Mouse (Mus musculus): ENCODE results near the gene Pex6. TPM values are rescaled to one million over a fixed set of nuclear protein-coding genes. Genes with fewer than 3 reads are reported as not detected.

Gene Pex6
- polyA plus RNA-seq, 2 experiments: 5.3 to 9.3 TPM

- Histone ChIP-seq H3K9ac (replicated peaks) (no peak overlapping the region), H3K36me3 (replicated peaks; ENCODE audit: control insufficient read depth, insufficient read depth, low read depth) (peaks cover 2% of the 10 kb centered on the region; the same call in 1 of the 2 replicates), H3K4me3 (ENCODE audit: insufficient read depth in 1 of 2, low read depth in 2 of 2, low read length in 2 of 2) (no peak overlapping the region)
Measured at GRCm38 (mm10) chr17:46725273-46725672, 14.0 kb downstream of the Pex6 start.

GRCm38 (mm10) chr17:46725731-46726645 is 14.7 kb downstream of the Pex6 start:
- Histone ChIP-seq H3K4me3 (ENCODE audit: insufficient read depth in 1 of 2, low read depth in 2 of 2, low read length in 2 of 2) (no peak overlapping the region), H3K9me3 (ENCODE audit: control insufficient read depth, low read length) (no peaks in the 10 kb centered on the region), H3K4me2 (ENCODE audit: low read depth) (no peak overlapping the region), H3K36me3 (replicated peaks; ENCODE audit: control insufficient read depth, insufficient read depth, low read depth) (peaks cover 2% of the 10 kb centered on the region; the same call in 1 of the 2 replicates), H3K27ac (no peak overlapping the region), H3K4me1 (replicated peaks; ENCODE audit: control insufficient read depth in 2 of 2, insufficient read depth in 2 of 2, low read length in 1 of 2) (no peaks in the 10 kb centered on the region), H3K27me3 (ENCODE audit: control insufficient read depth, insufficient read depth, low read length) (no peaks in the 10 kb centered on the region; the same call in 1 of the 2 replicates), H3K9ac (replicated peaks) (no peak overlapping the region)
- no peak for ATAC-seq (ENCODE audit: insufficient read depth)
- DNase-seq (ENCODE audit: low read depth in 3 of 3, low spot score in 3 of 3): no peak
- TF ChIP-seq EP300 (IDR thresholded peaks at IDR 0.05; ENCODE audit: low read depth): no peak
- no peak for TF ChIP-seq CTCF (IDR thresholded peaks at IDR 0.05; ENCODE audit: low read depth)
- WGBS (ENCODE audit: insufficient replicate concordance): 76% methylated on average over 26 of the region's 26 CpGs

More at GRCm38 (mm10) chr17:46725273-46725672, 14.0 kb downstream of the Pex6 start:
- TF ChIP-seq EP300 (IDR thresholded peaks at IDR 0.05; ENCODE audit: low read depth) (no peak), CTCF (IDR thresholded peaks at IDR 0.05; ENCODE audit: low read depth) (peak; percentile 76)
- Histone ChIP-seq H3K4me1 (replicated peaks; ENCODE audit: control insufficient read depth in 2 of 2, insufficient read depth in 2 of 2, low read length in 1 of 2) (no peaks in the 10 kb centered on the region), H3K27ac (no peak overlapping the region), H3K27me3 (ENCODE audit: control insufficient read depth, insufficient read depth, low read length) (no peaks in the 10 kb centered on the region; the same call in 1 of the 2 replicates), H3K4me2 (ENCODE audit: low read depth) (no peak overlapping the region), H3K9me3 (ENCODE audit: control insufficient read depth, low read length) (no peaks in the 10 kb centered on the region)
- WGBS (ENCODE audit: insufficient replicate concordance): 69% methylated on average over 9 of the region's 9 CpGs
- DNase-seq (ENCODE audit: low read depth in 3 of 3, low spot score in 3 of 3) (no peak), ATAC-seq (ENCODE audit: insufficient read depth) (no peak)

- no peak for ATAC-seq (ENCODE audit: insufficient read depth)
- Histone ChIP-seq H3K4me1 (replicated peaks; ENCODE audit: control insufficient read depth in 2 of 2, insufficient read depth in 2 of 2, low read length in 1 of 2) (no peaks in the 10 kb centered on the region), H3K27ac (no peak overlapping the region), H3K36me3 (replicated peaks; ENCODE audit: control insufficient read depth, insufficient read depth, low read depth) (peaks cover 2% of the 10 kb centered on the region; the same call in 1 of the 2 replicates), H3K4me2 (ENCODE audit: low read depth) (no peak overlapping the region), H3K9me3 (ENCODE audit: control insufficient read depth, low read length) (no peaks in the 10 kb centered on the region), H3K4me3 (ENCODE audit: insufficient read depth in 1 of 2, low read depth in 2 of 2, low read length in 2 of 2) (no peak overlapping the region), H3K27me3 (ENCODE audit: control insufficient read depth, insufficient read depth, low read length) (no peaks in the 10 kb centered on the region; the same call in 1 of the 2 replicates), H3K9ac (replicated peaks) (no peak overlapping the region)
- no peak for DNase-seq (ENCODE audit: low read depth in 3 of 3, low spot score in 3 of 3)
- TF ChIP-seq EP300 (IDR thresholded peaks at IDR 0.05; ENCODE audit: low read depth): no peak
- TF ChIP-seq CTCF (IDR thresholded peaks at IDR 0.05; ENCODE audit: low read depth): no peak
- 80% methylated on average over 11 of the region's 11 CpGs for WGBS (ENCODE audit: insufficient replicate concordance)
Measured at GRCm38 (mm10) chr17:46727271-46727670, 16.0 kb downstream of the Pex6 start.

- Histone ChIP-seq H3K4me3 (ENCODE audit: insufficient read depth in 1 of 2, low read depth in 2 of 2, low read length in 2 of 2) (no peak overlapping the region), H3K9ac (replicated peaks) (no peak overlapping the region), H3K27ac (no peak overlapping the region), H3K4me1 (replicated peaks; ENCODE audit: control insufficient read depth in 2 of 2, insufficient read depth in 2 of 2, low read length in 1 of 2) (no peaks in the 10 kb centered on the region), H3K27me3 (ENCODE audit: control insufficient read depth, insufficient read depth, low read length) (no peaks in the 10 kb centered on the region; the same call in 1 of the 2 replicates), H3K9me3 (ENCODE audit: control insufficient read depth, low read length) (no peaks in the 10 kb centered on the region), H3K4me2 (ENCODE audit: low read depth) (no peak overlapping the region), H3K36me3 (replicated peaks; ENCODE audit: control insufficient read depth, insufficient read depth, low read depth) (peaks cover 2% of the 10 kb centered on the region; the same call in 1 of the 2 replicates)
- WGBS (ENCODE audit: insufficient replicate concordance): 38% methylated on average over 6 of the region's 6 CpGs
- no peak for DNase-seq (ENCODE audit: low read depth in 3 of 3, low spot score in 3 of 3)
- no peak for ATAC-seq (ENCODE audit: insufficient read depth)
- TF ChIP-seq CTCF (IDR thresholded peaks at IDR 0.05; ENCODE audit: low read depth) (peak; percentile 62), EP300 (IDR thresholded peaks at IDR 0.05; ENCODE audit: low read depth) (no peak)
Measured at GRCm38 (mm10) chr17:46728021-46728420, 16.8 kb downstream of the Pex6 start.

GRCm38 (mm10) chr17:46728496-46728895 is 17.2 kb downstream of the Pex6 start:
- Histone ChIP-seq H3K27ac (no peak overlapping the region), H3K4me3 (ENCODE audit: insufficient read depth in 1 of 2, low read depth in 2 of 2, low read length in 2 of 2) (peak overlapping the region in 1 of 2 experiments; percentile 1; a peak in 2 of 4 replicates), H3K36me3 (replicated peaks; ENCODE audit: control insufficient read depth, insufficient read depth, low read depth) (peaks cover 2% of the 10 kb centered on the region; the same call in 1 of the 2 replicates), H3K9me3 (ENCODE audit: control insufficient read depth, low read length) (no peaks in the 10 kb centered on the region), H3K27me3 (ENCODE audit: control insufficient read depth, insufficient read depth, low read length) (no peaks in the 10 kb centered on the region; the same call in 1 of the 2 replicates), H3K4me2 (ENCODE audit: low read depth) (peak overlapping the region; percentile 26), H3K4me1 (replicated peaks; ENCODE audit: control insufficient read depth in 2 of 2, insufficient read depth in 2 of 2, low read length in 1 of 2) (no peaks in the 10 kb centered on the region), H3K9ac (replicated peaks) (no peak overlapping the region)
- TF ChIP-seq CTCF (IDR thresholded peaks at IDR 0.05; ENCODE audit: low read depth) (no peak), EP300 (IDR thresholded peaks at IDR 0.05; ENCODE audit: low read depth) (no peak)
- ATAC-seq (ENCODE audit: insufficient read depth) (no peak), DNase-seq (ENCODE audit: low read depth in 3 of 3, low spot score in 3 of 3) (no peak)
- 53% methylated on average over 11 of the region's 11 CpGs for WGBS (ENCODE audit: insufficient replicate concordance)
